Mouse (Mus musculus) thymus, postnatal 4 days (tissue): ENCODE measurements around the gene Tmed10.

Source experiments
- DNase-seq: peaks from one replicate; pipeline ENCODE4 v3.0.0; 2021

Gene Tmed10

GRCm38 (mm10) chr12:85374561-85375272 lies at the start of gene Tmed10:
Gene Tmed10, minus strand, starts transcription at chr12:85374847.
- peak; percentile 90 for DNase-seq

GRCm38 (mm10) chr12:85423236-85423635 lies 48.6 kb upstream of the Tmed10 start:
- DNase-seq = no peak

- no peak for DNase-seq
Measured at GRCm38 (mm10) chr12:85422536-85422935, 47.9 kb upstream of the Tmed10 start.

- no peak for DNase-seq
Measured at GRCm38 (mm10) chr12:85420945-85421344, 46.3 kb upstream of the Tmed10 start.

GRCm38 (mm10) chr12:85417845-85418244 lies 43.2 kb upstream of the Tmed10 start:
- DNase-seq = peak; percentile 64

GRCm38 (mm10) chr12:85416298-85416697 lies 41.7 kb upstream of the Tmed10 start:
- no peak for DNase-seq

- DNase-seq = no peak
Measured at GRCm38 (mm10) chr12:85415876-85416275, 41.2 kb upstream of the Tmed10 start.

GRCm38 (mm10) chr12:85411136-85411535 lies 36.5 kb upstream of the Tmed10 start:
- DNase-seq = no peak

- DNase-seq = no peak
Measured at GRCm38 (mm10) chr12:85397960-85398272, 23.3 kb upstream of the Tmed10 start.

- no peak for DNase-seq
Measured at GRCm38 (mm10) chr12:85397063-85397959, 22.7 kb upstream of the Tmed10 start.

- DNase-seq = peak; percentile 35
Measured at GRCm38 (mm10) chr12:85393981-85394380, 19.3 kb upstream of the Tmed10 start.

GRCm38 (mm10) chr12:85393526-85393925 lies 18.9 kb upstream of the Tmed10 start:
- no peak for DNase-seq

- DNase-seq = no peak
Measured at GRCm38 (mm10) chr12:85391148-85391547, 16.5 kb upstream of the Tmed10 start.

- DNase-seq = no peak
Measured at GRCm38 (mm10) chr12:85389204-85390185, 14.8 kb upstream of the Tmed10 start.

GRCm38 (mm10) chr12:85385995-85386375 lies 11.3 kb upstream of the Tmed10 start:
- no peak for DNase-seq

- DNase-seq = no peak
Measured at GRCm38 (mm10) chr12:85385329-85385994, 10.8 kb upstream of the Tmed10 start.

- DNase-seq = no peak
Measured at GRCm38 (mm10) chr12:85382761-85383680, 8.4 kb upstream of the Tmed10 start.

GRCm38 (mm10) chr12:85381570-85381969 lies 6.9 kb upstream of the Tmed10 start:
- no peak for DNase-seq

GRCm38 (mm10) chr12:85380942-85381341 lies 6.3 kb upstream of the Tmed10 start:
- no peak for DNase-seq

GRCm38 (mm10) chr12:85380308-85380707 lies 5.7 kb upstream of the Tmed10 start:
- no peak for DNase-seq

- no peak for DNase-seq
Measured at GRCm38 (mm10) chr12:85378271-85378670, 3.6 kb upstream of the Tmed10 start.
